Mouse (Mus musculus) kidney, adult 18-20 months (tissue): ENCODE measurements around the gene Vps13d.

Experiments used
- DNase-seq: peaks from one replicate; pipeline ENCODE4 v3.0.0; 2021

Gene Vps13d

DNA sequence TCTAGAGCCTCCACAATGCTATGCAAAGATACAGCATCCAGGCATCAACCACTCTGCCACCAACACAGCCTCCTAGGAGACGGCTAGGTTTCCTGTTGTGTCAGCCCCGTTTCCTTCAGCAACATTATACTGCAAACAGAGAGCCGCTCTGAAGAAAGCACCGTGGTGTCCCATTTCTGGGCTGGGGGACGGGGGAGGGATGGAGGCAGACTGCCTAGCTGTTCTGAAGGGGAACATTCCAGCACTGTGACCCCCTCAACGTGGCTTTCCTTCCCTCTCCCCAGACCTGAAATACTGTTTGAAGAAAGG is 195.3 kb downstream of the Vps13d start:
- DNase-seq, result no peak

DNA sequence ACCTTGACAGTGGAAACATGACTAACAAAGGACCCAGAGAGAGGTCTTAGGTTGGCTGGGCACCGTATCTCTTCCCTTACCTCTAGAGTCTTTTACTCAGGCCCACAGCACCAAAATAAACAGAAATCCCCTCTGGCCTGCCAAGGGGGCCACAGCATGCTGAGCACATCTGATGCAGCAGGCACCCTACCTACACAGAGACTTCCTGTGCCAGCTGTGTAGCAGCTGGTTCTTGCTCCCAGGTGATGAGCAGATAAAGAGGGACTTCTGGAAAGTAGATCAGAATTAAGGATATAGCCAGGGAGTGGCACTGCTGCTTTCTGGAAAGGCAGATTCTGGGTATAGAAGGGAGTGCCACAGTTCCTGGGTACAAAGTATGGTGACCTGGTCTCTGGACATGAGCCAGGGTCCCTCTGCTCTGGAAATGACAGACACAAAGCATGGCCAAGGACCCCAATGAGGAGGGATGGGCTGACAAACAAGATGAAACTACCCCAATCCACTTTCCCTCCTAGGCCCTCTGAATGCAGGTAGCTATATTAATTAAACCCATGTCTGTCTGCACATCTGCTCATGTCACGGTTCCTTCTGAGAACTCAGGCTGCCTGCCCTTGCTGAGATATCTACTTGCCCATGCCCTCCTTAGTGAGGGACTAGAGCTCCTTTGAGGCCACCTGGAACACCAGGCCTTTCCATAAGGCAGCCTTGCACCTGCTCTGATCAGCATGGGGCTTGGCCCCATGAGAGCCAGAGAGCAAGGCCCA is 195.8 kb downstream of the Vps13d start:
- DNase-seq, result no peak

DNA sequence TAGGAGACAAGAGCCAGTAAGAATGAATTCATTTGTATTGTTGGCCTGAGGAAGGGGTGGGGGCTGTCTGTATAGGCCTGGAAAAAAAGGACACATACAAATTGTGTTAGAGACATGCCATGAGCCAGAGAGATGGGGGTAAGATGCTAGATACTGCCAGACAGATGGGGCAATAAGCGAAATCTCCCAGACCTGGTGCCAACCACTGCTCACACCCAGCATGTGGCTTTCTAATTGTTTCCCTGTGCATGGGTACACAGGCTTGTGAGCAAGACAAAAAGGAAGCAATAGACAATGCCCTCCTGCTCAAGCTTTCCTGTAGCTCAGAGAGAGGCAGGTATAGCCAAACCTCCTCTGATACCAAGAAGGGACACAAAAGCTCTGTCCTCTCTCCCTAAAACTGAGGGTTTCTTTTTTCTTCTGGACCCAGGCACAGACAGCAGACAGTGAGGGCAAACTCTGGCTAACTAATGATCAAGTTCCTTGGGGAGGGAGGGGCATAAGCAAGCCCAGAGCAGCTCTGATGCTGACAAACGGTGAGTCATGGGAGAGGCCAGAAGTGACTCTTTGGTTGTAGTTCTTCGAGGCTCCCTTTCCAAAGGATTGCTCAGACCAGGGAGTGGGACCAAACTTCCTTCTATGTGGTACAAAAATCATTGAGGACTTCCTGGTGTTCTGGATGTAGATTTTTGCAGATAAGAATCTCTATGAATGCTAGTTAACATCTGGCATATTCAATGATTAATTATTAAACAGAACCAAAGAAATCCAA is 196.7 kb downstream of the Vps13d start:
- DNase-seq, result peak; percentile 54

DNA sequence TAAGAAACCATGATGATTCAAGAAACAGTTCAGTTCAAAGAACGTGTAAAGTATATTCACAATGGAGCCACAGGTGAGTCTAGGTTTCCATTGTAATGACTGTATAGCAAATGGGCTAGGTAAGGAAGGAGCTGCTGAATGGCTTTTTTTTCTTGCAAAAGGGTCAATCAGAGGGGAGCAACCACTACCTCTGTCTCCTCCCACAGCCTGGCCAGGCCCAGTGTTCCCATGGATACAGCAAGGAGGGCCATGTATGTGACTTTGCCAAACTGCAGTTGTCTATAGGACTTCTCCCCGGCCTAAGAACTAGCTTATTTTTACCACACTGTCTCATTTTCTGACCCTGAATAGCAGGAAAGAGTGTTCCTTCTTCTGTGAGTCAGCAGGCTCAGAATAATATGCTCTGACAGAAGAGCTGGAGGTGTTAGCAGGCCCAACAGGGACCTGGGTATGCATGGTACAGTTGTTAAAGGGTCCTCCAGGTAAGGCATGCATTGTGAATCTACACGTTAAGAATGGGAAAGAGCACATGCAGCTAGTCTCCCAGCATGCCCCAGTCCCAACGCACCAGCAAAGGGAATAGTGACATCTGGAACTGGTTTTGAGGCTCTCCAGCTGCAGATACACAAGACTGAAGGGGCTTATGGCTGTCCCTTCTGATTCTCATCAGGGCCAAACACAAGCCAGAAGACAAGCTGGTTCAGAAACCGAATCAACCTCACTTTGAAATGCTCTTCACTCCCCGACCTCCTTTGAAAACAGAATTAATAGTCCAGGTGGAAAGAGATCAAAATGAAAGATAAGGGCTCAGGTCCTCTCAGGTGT is 197.6 kb downstream of the Vps13d start:
- no peak for DNase-seq

DNA sequence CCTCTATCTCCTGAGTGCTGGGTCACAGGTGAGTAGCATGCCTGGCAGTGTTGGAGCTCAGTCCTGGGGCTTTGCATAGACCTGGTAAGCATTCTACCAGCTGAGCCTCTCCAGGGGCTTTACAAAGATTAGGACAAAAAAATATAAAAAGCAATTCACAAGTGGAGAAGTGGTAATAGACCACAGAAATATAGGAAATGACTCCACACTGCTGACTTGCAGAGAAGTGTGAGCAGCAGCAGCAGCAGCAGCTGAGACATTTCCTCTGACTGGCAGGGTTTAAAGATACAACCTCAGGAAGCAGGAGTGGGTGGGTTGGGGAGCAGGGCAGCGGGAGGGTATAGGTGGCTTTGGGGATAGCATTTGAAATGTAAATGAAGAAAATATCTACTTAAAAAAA is 199.0 kb downstream of the Vps13d start:
- DNase-seq, result no peak

DNA sequence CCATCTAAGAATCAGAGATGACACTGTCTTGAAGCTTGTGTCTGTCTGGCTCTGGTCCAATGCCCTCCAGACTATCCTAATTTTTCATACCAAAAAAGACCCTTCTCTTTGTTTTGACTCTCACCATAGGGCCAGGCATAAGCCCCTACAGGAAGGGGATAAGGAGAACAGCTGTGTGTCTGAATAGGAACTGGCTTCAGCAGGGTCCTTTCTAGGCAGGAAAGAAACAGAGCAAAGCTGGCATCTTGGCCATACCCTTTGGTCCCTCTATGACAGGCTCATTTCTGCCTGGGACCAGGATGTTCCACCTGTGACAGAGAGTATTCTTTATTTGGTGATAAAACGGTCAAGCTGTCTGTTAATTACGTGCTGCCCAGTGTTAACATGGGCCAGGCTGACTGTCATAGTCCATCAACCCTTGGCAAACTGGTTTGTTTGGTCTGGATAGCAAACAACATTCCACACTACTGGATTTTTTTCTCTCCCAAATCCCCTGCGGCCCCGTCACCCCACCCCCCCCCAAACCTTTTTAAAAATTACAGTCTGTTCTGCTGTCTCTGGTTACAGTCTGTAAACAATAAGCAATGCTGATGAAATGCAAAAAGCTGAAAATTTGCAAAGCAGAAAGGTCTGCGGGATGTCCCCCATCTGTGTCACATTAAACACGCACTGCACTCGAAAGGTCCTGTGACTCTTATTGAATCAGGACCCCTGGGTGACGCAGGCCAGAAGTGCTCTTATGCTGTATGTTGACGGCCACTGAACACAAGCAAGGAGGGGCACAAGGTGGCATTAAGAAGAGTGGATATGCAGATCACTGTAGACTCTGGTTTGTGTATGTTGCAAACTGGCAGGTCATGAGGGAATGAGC is 201.5 kb downstream of the Vps13d start:
- peak; percentile 63 for DNase-seq

DNA sequence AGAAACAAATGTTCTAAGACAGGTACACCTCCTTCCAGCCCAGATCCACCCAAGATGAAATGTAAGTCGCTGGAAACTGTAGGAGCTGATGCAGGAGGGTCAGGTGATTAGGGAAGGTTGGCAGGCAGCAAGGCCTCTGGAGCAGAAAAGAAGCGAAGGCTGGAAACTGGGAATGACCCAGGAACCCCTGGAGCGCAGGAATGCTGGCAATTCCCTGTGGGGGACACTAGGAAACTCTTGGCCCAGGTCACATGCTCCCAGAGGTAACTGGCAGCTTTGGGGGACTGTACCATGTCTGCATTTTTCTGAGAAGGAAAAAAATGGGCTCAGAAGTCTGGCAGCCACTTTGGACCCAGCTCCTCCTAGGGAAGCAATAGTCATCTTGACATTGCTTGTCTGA is 202.4 kb downstream of the Vps13d start:
- peak; percentile 85 for DNase-seq

DNA sequence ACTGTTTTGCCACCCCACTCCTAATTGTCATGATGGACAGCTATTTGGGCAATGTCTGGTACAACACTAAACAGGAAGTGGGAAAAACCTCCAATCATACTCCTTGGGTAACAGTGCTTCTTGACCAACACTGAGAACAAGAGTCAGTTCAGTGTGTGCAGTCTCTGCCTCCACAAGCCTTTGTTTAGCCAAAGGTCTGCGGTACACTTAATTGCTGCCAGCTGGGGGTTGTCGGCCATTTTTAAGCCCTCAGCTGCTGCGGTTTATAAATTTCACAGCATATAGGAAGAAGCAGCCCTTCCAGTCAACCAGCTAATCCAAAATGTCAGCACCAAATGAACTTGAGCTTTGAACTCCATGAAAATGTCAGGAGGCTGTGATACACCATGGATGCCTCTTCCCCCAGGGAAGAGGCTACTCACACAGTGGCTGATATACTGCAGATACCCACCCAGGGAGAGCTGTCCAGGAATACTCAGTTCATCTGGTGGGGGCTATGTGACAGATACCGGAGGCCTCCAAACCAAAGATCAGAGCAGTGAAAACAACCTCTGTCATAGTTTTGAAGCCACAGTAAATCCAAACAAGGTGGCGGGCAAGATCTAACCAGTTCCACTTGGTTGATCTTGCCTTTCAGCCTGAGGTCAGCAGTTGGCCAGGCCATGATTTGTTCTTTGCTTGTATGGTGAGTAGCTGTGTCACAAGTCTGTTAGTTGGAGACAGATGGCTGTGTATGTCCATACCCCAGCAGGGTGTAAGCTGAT is 206.2 kb downstream of the Vps13d start:
- peak; percentile 64 for DNase-seq

DNA sequence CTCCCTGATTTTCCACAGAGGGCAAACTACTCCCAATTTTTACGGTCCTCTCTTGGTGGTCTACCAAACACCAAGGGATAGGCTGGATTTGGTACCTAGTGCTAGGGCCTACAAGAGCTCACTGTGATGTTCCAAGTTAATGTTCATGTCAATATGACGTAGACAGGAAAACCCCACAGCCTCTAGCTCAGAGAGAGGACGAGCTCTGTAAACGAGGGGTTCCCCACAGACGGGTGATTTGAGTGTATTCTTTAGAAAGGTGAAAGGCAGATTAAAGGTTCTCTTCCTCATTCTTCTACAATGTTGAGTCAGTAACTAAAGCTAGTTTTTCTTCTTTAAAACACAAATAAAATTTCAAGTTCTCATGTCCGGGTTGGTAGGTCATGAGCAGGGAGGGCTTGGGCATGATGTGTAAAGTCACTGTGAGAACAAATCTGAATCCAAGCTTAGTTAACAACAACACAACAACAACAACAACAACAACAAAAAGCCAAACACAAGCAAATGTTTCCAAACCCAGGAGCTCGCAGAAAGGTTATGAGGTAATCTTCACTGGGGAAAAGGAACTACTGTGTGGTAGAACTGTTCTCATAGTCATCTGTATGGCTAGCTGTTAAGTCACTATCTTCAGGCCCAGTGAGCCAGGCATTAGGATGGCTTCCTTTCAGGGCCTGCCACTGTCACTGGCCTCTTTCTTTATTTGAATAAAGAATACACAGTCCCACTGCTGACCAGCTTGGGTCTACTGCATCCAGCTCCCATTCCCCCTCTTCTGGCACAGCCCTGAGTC is 208.6 kb downstream of the Vps13d start:
- no peak for DNase-seq

DNA sequence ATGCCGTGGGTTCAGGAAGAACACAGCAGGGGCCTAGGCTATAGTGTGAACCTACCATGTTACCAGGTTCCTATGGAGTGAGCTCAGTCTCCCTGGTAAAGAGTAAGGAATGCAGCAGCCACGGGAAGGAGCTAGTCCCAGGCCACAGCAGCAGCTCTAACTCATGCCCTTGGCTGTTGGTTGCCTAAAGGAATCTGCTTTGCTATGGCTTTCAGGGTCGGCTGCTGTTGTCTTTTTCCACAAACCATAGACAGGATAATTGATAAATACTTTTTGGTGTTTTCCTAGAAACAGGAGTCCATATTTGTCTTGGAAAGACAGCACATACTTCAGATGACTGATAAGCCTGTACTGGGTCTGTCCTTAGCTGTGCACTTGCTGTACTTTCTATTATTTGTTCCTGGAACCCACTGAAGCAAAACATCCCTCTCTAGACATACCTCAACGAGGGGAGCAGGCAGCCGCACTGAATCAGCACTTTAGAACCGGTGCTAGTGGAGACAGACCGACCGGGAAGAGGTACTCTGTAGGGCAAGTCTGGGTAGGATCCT is 210.9 kb downstream of the Vps13d start:
- DNase-seq, result peak; percentile 67

DNA sequence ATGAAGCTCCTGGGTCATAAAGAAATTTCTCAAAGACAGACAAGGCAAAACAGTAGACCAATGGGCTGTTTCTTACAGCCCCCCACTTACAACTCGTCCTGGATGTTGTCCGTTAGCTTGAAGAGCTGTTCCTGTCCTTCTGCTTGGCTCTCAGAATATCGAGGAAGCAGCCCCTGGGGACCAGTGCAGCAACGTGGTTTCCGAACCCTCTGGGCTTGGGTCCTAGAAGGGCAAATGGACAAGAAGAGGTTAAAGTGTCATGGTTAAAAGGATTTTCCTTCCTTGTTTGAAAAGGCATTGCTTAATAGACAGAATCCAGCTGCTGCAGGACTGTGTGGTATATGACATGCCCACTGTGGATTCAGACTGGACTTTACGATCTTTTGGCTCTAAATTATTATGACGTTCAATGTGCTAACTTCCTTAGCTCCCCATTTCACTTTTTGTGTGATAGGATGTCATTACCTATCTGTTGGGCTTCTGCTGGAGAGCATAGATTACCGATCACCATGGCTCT is 211.5 kb downstream of the Vps13d start:
- DNase-seq, result peak; percentile 20

DNA sequence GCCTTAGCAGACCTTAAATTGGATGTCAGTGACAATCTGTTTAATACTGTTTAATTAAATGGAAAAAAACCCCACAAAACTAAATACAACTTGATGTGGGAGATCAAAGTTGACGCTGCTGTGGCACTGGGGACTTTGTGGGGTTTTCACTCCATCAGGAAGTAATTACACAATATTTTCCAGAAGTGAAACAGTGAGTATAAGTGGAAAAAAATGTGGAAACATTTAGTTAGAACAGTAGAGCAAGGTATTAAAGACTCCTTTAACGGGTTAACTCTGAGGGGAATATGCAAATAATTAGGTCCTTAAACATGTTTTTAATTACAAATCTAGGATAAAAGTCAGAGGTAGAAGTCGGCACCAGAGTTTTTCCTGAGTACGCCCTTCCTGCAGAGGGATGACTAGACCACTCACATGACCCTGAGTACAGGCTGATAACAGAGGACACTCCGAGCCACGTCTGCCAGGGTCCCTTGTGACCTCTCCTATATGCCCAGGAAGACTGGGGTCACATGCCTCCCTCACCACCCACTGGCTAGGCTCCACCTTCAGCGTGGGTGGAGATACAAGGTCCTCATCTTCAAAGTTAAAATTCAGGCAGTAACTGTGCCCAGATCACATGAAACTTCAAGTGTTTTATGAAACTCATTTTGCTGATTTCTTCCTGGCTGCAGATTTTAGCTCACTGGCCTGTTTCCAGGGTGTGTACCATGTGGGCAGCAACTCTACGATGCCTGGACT is 213.8 kb downstream of the Vps13d start:
- peak; percentile 69 for DNase-seq

DNA sequence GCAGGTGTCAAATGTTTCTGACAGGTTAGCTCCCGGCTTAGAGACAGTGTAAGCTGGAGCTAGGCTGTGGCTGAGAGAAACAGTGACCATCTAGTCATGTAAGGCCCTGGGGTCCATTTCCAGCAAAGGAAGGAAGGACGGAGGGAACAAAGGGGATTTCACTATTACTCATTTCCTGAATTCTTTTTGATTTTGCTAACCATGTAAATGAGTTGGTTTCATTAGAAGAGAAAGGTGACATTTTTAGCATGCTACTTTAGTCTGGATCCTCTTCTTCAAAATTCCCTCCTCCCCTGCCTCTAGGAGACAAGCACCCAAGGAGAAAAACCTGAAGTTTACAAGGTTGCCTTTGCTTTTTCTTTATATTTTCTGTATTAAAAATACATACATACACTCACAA is 214.7 kb downstream of the Vps13d start:
- DNase-seq, result no peak

DNA sequence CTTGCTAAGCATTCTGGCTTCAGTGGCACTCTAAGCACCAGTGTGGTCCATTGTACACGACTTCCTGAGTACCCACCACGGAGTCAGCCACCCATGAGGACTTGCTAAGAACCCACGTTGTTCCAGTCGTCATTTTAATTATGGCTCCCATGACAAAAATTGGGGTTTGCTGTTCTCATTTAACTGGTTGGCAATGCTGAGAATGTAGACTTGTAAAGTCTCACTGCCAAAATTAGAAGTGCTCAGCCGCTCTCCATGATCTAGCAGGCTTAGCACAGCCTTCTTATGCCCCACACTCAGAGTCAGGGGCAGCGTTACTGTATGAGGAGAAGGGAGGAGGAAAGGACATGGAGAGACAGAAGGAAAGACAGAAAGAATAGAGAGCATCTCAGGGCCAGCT is 216.8 kb downstream of the Vps13d start:
- DNase-seq, result no peak

DNA sequence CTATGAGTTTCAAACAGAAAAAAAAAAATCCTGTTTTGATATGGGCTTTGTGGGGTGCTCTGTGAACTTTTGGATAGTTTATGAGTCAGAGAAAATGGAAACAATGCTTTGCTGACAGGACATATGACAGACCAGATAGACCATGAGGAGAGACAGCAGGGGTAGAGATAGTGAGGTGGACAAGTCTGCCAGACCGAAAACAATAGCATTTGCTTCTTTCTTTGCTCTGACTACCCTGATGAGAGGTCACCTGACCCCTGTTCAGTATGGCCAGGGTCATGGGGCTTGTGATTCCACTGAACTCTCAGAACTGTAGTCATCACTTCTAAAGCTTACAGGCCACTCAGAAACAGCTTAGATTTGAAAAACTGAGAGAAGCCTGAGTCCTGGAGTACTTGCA is 217.7 kb downstream of the Vps13d start:
- DNase-seq, result no peak

DNA sequence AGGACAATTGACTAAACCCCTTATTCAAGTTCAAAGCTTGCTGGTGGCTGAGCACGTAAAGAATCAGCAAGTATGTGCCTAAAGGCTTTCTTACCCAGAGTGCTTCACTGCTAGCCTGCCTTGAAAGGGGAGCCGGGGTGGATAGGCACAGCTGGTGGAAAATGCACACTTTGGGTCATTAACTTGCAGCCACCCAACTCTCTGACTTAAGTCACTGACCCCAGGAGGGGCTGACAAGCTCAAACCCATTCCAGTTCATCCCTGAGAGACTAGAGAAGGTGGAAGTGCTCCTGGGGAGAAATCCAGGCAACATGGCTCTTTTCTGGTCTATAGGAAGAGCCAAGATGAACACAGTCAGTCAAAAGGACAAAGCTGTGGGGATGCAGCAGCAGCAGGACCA is 219.3 kb downstream of the Vps13d start:
- DNase-seq, result no peak

DNA sequence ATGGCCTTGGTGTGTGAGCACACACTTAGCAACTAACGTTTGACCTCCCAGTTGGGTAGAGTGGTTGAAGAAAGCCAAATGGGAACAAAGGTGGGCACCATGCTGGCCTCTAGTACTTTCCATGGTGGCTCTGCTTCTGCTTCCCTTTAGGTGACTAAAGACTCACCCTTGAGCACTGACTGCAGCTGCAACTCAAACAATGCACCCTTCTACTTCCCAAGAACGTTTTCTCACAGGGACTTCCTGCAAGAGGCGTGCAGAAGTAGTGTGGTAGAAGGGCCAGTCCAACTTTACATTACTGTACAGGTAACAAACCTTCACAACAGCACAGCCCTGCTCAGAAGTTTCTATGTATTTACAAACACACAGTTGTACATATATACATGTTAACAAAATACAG is 220.3 kb downstream of the Vps13d start:
- DNase-seq, result no peak

DNA sequence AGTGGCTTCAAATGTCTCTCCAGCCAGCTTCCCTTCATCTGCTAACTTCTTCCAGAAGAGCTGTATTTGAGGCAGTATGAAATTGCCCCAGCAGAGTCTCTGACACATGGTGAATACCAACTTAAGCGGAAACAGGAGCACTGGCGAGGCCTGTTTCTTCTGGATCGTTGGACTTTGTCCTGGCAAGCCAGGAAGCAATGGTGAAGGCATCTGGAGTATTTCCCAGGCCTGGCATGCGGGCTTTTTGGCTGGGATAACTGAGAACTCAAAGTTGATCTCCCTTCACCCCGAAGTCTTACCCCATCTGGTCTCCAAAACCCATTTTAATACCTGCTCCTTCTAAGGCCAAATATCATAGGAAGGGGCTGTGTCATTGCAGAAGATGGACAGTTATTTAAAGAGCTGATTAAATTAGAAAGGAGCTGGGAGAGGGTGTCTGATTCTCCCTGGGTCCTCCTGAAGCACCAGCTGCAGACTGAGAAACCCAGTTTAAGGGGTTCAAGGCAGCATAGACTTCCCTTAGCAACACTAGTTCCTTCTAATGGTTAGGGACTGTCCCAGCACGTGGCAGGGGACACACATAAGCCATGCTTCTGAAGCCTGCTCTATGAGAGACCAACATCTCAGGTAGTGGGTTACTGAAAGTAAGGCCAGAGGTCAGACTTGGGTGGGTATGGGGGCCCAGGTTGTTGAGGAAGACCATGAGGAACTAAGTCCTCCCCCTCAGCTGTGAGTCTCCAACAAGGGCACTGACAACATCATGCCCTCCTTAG is 221.7 kb downstream of the Vps13d start:
- peak; percentile 75 for DNase-seq

DNA sequence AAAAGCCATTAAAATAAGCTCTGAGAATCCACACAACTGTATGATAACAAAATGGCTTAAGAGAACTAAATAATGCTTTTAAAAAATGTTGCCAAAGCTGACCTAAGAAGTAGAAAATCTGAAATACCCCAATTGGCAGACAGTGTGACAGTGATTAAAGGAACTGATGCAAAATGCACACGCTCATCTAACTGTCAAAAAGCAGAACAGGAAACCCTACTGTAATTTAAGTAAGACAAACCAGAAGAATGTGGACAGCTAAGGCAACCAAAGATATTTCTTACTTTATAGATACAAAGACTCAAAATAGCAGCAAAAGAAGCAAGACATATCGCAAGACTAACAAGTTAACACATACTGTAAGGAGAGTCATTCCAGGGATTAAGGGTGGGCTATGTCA is 223.8 kb downstream of the Vps13d start:
- no peak for DNase-seq
